Mouse (Mus musculus): ENCODE results near the gene Fes. TPM values are rescaled to one million over a fixed set of nuclear protein-coding genes. Genes with fewer than 3 reads are reported as not detected.

Fes gene
- polyA plus RNA-seq, 1 experiment = 10.0 TPM

DNA sequence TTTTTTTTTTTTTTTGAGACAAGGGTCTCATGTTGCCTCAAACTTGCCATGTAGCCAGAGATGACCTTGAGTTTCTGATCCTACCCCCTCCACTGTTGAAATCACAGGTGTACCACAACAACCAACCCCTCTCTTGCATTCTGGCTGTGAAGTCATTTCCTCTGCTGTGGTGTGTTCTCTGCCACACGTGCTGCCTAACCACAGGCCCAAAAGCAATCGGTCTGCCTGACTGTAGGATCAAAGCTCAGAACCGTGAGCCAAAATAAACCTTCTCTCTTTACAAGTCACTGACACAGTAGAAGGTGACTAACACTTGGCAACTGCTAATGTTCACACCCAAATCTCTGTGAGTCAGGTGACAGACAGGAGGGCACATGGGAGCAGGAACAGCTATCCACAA, 27.3 kb downstream of the Fes start:
- 55% methylated on average over 3 of the region's 3 CpGs for WGBS
- Histone ChIP-seq H3K4me3 (ENCODE audit: insufficient read depth, low read depth, low read length) (no peak overlapping the region), H3K4me1 (ENCODE audit: control insufficient read depth, insufficient read depth, low read length) (no peaks in the 10 kb centered on the region), H3K27ac (ENCODE audit: insufficient read depth, low read depth, low read length) (no peak overlapping the region), H3K27me3 (replicated peaks; ENCODE audit: control insufficient read depth, insufficient read depth, low read length) (no peaks in the 10 kb centered on the region), H3K36me3 (ENCODE audit: control insufficient read depth, insufficient read depth, low read length) (no peaks in the 10 kb centered on the region)
- TF ChIP-seq CTCF (conservative IDR thresholded peaks at IDR 0.05; ENCODE audit: insufficient read depth, insufficient read length, low read depth, low read length) (no peak), POLR2A (IDR thresholded peaks at IDR 0.05; ENCODE audit: low read depth, low read length) (no peak)
- DNase-seq = no peak

DNA sequence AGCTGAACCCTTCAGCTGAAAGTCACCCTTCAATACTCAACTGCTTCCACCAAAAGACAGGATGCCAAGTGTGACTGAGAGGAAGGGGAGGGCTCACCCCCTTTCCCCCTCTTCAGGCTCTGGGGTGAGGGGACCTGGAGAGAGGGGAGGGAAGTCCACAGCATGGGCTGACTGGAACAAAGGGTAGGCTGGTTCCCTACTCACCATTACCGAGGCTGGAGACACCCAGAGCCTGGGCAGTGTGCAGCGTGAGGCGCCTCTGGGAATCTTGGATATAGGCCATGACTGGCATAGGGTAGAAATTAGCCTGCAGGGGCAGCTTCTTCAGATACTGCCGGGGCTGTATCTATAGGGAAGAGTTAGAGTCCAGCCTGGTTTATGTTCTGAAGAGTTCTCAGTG, 29.7 kb downstream of the Fes start:
- no peak for DNase-seq
- no peaks in the 10 kb centered on the region for H3K36me3 ChIP-seq (ENCODE audit: control insufficient read depth, insufficient read depth, low read length)
- no peak for TF ChIP-seq CTCF (conservative IDR thresholded peaks at IDR 0.05; ENCODE audit: insufficient read depth, insufficient read length, low read depth, low read length)
- TF ChIP-seq POLR2A (IDR thresholded peaks at IDR 0.05; ENCODE audit: low read depth, low read length) = no peak
- H3K4me1 ChIP-seq (ENCODE audit: control insufficient read depth, insufficient read depth, low read length) = no peaks in the 10 kb centered on the region
- no peak overlapping the region for H3K27ac ChIP-seq (ENCODE audit: insufficient read depth, low read depth, low read length)
- no peaks in the 10 kb centered on the region for H3K27me3 ChIP-seq (replicated peaks; ENCODE audit: control insufficient read depth, insufficient read depth, low read length)
- H3K4me3 ChIP-seq (ENCODE audit: insufficient read depth, low read depth, low read length) = no peak overlapping the region
- 79% methylated on average over 4 of the region's 4 CpGs for WGBS

DNA sequence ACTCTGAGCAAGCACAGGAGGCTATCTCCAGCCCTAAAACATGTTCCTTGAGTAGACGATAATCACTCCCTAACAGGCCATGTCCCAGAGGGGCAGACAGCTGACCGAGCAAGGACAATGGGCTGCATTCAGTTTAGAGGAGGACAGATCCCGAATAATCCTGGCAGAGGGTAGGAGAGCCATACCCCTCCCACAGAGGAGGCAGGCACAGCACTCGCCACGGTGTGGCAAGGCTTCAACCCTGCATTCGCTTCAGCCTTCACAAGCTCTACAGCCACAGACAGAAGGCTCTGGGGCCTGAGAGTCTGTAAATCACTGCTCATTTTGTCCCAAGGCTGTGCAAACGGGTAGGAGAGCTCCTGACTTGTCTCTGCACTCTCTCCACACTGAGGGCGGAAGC, 30.6 kb downstream of the Fes start:
- DNase-seq = no peak
- H3K4me1 ChIP-seq (ENCODE audit: control insufficient read depth, insufficient read depth, low read length) = no peaks in the 10 kb centered on the region
- TF ChIP-seq POLR2A (IDR thresholded peaks at IDR 0.05; ENCODE audit: low read depth, low read length) (no peak), CTCF (conservative IDR thresholded peaks at IDR 0.05; ENCODE audit: insufficient read depth, insufficient read length, low read depth, low read length) (no peak)
- no peak overlapping the region for H3K4me3 ChIP-seq (ENCODE audit: insufficient read depth, low read depth, low read length)
- H3K36me3 ChIP-seq (ENCODE audit: control insufficient read depth, insufficient read depth, low read length) = no peaks in the 10 kb centered on the region
- H3K27ac ChIP-seq (ENCODE audit: insufficient read depth, low read depth, low read length) = no peak overlapping the region
- 64% methylated on average over 8 of the region's 8 CpGs for WGBS
- H3K27me3 ChIP-seq (replicated peaks; ENCODE audit: control insufficient read depth, insufficient read depth, low read length) = no peaks in the 10 kb centered on the region

DNA sequence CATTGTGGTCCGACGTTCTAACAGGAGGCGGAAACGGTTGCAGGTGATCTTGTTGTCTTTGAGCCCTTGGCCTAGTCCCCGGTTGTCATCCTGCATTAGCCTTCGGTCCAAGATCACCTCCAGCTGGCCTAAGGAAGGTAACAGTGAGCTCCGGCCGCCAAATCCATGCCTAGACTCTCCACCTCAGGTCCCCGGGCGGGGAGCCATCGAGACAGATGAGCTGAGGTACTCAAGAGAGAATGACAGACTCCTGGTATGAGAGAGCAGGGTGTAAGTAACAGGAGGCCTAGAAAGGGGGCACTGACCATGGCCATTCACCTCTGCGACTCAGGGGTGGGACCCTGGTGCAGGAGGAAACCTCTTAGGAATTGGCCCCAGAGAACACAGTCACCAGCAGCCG, 31.4 kb downstream of the Fes start:
- Histone ChIP-seq H3K36me3 (ENCODE audit: control insufficient read depth, insufficient read depth, low read length) (no peaks in the 10 kb centered on the region), H3K27ac (ENCODE audit: insufficient read depth, low read depth, low read length) (no peak overlapping the region), H3K4me3 (ENCODE audit: insufficient read depth, low read depth, low read length) (no peak overlapping the region), H3K4me1 (ENCODE audit: control insufficient read depth, insufficient read depth, low read length) (no peaks in the 10 kb centered on the region), H3K27me3 (replicated peaks; ENCODE audit: control insufficient read depth, insufficient read depth, low read length) (no peaks in the 10 kb centered on the region)
- TF ChIP-seq POLR2A (IDR thresholded peaks at IDR 0.05; ENCODE audit: low read depth, low read length) (no peak), CTCF (conservative IDR thresholded peaks at IDR 0.05; ENCODE audit: insufficient read depth, insufficient read length, low read depth, low read length) (no peak)
- WGBS = 92% methylated on average over 13 of the region's 13 CpGs
- no peak for DNase-seq

DNA sequence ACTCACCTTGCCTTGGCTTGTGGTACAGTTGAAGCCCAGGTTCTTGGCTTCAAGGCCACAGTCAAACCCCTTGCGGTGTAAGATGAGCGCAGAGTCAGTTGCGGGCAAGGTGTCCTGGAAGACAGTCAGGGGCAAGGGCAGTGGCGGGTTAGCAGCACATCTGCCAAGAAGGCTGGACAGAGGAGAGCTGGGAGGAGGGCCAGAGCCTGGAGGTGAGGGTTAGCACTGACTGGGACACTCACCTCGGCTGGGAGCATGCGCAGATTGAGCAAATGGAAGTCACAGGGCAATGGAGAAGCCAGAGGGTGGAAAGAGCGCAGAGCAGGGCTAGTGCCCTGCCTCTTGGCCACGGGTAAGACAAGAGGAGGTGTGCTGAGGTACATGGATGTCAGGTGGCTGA, 34.8 kb downstream of the Fes start:
- no peak for DNase-seq
- Histone ChIP-seq H3K27ac (ENCODE audit: insufficient read depth, low read depth, low read length) (no peak overlapping the region), H3K36me3 (ENCODE audit: control insufficient read depth, insufficient read depth, low read length) (no peaks in the 10 kb centered on the region), H3K4me1 (ENCODE audit: control insufficient read depth, insufficient read depth, low read length) (no peaks in the 10 kb centered on the region), H3K27me3 (replicated peaks; ENCODE audit: control insufficient read depth, insufficient read depth, low read length) (no peaks in the 10 kb centered on the region), H3K4me3 (ENCODE audit: insufficient read depth, low read depth, low read length) (no peak overlapping the region)
- WGBS = 92% methylated on average over 8 of the region's 8 CpGs
- no peak for TF ChIP-seq POLR2A (IDR thresholded peaks at IDR 0.05; ENCODE audit: low read depth, low read length)
- TF ChIP-seq CTCF (conservative IDR thresholded peaks at IDR 0.05; ENCODE audit: insufficient read depth, insufficient read length, low read depth, low read length) = no peak

DNA sequence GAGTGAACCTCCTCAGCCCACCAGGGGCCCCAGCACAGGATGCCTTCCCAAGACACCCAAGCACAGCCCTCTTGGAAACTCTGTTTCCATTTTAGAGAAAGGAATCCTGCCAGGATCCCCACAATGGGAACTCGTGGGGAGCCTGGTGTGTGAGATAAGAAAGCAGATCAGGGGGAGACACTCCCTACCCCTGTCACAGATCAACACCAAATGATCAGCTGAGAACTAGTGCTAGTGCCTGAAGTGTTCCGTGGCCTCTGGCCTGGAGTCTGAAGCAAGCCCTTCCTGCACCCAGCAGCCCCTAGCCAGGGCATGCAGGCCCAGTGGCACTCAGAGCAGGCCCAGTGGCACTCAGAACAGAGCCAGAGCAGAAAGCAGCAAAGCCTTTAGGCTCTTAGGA, 36.9 kb downstream of the Fes start:
- TF ChIP-seq CTCF (conservative IDR thresholded peaks at IDR 0.05; ENCODE audit: insufficient read depth, insufficient read length, low read depth, low read length) = no peak
- TF ChIP-seq POLR2A (IDR thresholded peaks at IDR 0.05; ENCODE audit: low read depth, low read length) = no peak
- Histone ChIP-seq H3K4me1 (ENCODE audit: control insufficient read depth, insufficient read depth, low read length) (no peaks in the 10 kb centered on the region), H3K27me3 (replicated peaks; ENCODE audit: control insufficient read depth, insufficient read depth, low read length) (no peaks in the 10 kb centered on the region), H3K4me3 (ENCODE audit: insufficient read depth, low read depth, low read length) (no peak overlapping the region), H3K27ac (ENCODE audit: insufficient read depth, low read depth, low read length) (no peak overlapping the region), H3K36me3 (ENCODE audit: control insufficient read depth, insufficient read depth, low read length) (no peaks in the 10 kb centered on the region)
- 85% methylated on average over 2 of the region's 2 CpGs for WGBS
- no peak for DNase-seq

DNA sequence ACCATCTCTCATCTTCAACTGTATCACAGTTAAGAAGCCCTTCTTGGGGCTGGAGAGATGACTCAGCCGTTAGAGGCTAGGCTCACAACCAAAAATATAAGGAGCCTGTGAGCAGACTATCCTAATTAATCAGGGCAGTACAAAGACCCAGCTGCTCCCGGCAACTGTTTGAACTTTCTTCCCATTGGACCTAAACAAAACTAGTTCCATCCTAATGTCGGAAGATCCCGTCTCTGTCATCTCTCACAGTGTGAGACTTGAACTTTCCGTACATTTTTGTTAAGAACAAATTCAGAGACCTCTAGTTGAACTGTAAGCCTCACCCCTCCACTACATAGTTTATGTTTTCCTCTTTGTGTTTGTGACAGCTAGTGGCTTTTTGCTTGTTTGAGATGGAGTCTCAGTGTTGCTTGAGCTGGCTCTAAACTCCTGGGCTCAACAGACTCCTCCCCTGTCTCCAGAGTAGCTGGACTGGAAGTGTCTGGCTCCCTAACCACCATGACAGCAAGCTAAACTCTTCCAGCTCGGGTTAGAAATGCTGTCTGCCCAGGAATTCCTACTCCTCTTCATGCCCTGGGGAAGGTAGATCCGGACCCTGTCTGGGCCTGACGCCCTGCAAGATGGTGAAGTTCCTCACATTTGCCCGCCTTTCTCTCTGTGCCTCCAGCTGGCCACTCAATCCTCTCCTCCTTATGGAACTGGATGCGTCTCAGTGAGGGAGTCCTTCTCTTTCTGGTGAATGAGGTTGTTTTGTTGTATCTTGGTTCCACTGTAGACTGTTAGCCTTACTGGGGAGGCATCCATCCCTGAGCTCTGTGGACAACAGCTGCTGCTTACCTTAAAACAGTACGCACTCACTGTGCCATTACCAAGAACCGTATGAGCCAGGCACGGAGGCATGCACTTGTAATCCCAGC, 39.8 kb downstream of the Fes start:
- no peak for TF ChIP-seq POLR2A (IDR thresholded peaks at IDR 0.05; ENCODE audit: low read depth, low read length)
- no peak for TF ChIP-seq CTCF (conservative IDR thresholded peaks at IDR 0.05; ENCODE audit: insufficient read depth, insufficient read length, low read depth, low read length)
- 0 out of 2 replicates have a peak, but pooled peaks cover 5% of the 10 kb centered on the region for H3K4me1 ChIP-seq (ENCODE audit: control insufficient read depth, insufficient read depth, low read length)
- no peaks in the 10 kb centered on the region for H3K36me3 ChIP-seq (ENCODE audit: control insufficient read depth, insufficient read depth, low read length)
- H3K4me3 ChIP-seq (ENCODE audit: insufficient read depth, low read depth, low read length) = no peak overlapping the region
- H3K27me3 ChIP-seq (replicated peaks; ENCODE audit: control insufficient read depth, insufficient read depth, low read length) = no peaks in the 10 kb centered on the region
- WGBS = 61% methylated on average over 13 of the region's 13 CpGs
- no peak overlapping the region for H3K27ac ChIP-seq (ENCODE audit: insufficient read depth, low read depth, low read length)
- DNase-seq = no peak

Measured in kidney, adult 2 months (tissue).